Mouse (Mus musculus): ENCODE measurements around the gene Zfp963. TPM values are rescaled to one million over a fixed set of nuclear protein-coding genes. Genes with fewer than 3 reads are reported as not detected.
A peak's percentile ranks its signal among the peaks of the same experiment; 100 is the strongest.

Zfp963 gene
- polyA plus RNA-seq, 1 experiment from 2014 or later, result 8.4 TPM

- H3K9me3 ChIP-seq (ENCODE audit: control insufficient read depth, low read length), result peaks cover 10% of the 10 kb centered on the region
- no peaks in the 10 kb centered on the region for H3K4me1 ChIP-seq (replicated peaks; ENCODE audit: control insufficient read depth, insufficient read depth, low read length)
- no peak for ATAC-seq (ENCODE audit: low read depth)
- WGBS, result 90% methylated on average over 4 of the region's 4 CpGs
- H3K27me3 ChIP-seq (ENCODE audit: control insufficient read depth, insufficient read depth, low read depth, low read length), result no peaks in the 10 kb centered on the region
- no peak overlapping the region for H3K9ac ChIP-seq (ENCODE audit: low read length)
- no peak overlapping the region for H3K4me3 ChIP-seq (ENCODE audit: low read length)
- H3K27ac ChIP-seq (ENCODE audit: low read length), result no peak overlapping the region
- H3K36me3 ChIP-seq (ENCODE audit: control insufficient read depth, insufficient read depth, low read length), result peaks cover 43% of the 10 kb centered on the region
- no peak overlapping the region for H3K4me2 ChIP-seq (ENCODE audit: low read depth, low read length)
Observed at GRCm38 (mm10) chr8:69761814-69762445, 12.2 kb upstream of the Zfp963 start.

DNA sequence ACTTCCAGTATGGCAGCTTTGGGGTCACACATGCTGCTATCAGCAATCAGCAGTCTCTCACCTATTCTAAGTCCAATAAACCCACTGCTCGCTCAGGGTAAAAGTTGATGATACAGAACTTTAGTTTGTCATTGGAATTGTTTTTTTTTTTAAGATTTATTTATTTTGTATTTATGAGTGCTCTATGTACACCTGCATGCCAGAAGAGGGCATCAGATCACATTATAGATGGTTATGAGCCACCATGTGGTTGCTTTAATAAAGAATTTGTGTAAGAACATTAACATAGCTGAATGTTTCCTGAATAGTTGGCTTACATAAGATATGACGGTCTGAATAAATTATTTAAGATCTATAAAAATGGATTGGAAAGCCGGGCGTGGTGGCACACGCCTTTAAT is 8.5 kb upstream of the Zfp963 start:
- no peak overlapping the region for H3K27ac ChIP-seq (ENCODE audit: low read length)
- no peak overlapping the region for H3K9ac ChIP-seq (ENCODE audit: low read length)
- no peak overlapping the region for H3K4me2 ChIP-seq (ENCODE audit: low read depth, low read length)
- H3K4me3 ChIP-seq (ENCODE audit: low read length), result no peak overlapping the region
- 95% methylated on average over 5 of the region's 5 CpGs for WGBS
- H3K9me3 ChIP-seq (ENCODE audit: control insufficient read depth, low read length), result no peaks in the 10 kb centered on the region
- H3K27me3 ChIP-seq (ENCODE audit: control insufficient read depth, insufficient read depth, low read depth, low read length), result no peaks in the 10 kb centered on the region
- no peak for ATAC-seq (ENCODE audit: low read depth)
- H3K4me1 ChIP-seq (replicated peaks; ENCODE audit: control insufficient read depth, insufficient read depth, low read length), result no peaks in the 10 kb centered on the region
- H3K36me3 ChIP-seq (ENCODE audit: control insufficient read depth, insufficient read depth, low read length), result peaks cover 14% of the 10 kb centered on the region

DNA sequence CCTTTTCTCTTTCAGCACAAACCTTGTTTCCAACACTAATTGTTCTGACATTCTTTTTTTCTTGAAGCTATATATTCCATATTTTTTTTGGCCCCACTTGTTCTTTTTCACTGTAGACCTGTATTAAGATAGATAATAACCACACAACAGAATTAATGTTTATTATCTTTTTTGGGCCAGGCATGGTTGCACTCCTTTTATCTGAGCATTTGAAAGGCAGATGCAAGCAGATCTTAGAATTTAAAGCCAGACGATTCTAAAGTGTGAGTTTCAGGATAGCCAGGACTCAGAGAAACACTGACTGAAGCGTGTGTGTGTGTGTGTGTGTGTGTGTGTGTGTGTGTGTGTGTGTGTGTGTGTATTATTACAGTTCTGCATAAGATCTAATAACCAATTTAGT is 2.7 kb upstream of the Zfp963 start:
- WGBS, result 80% methylated on average over 2 of the region's 2 CpGs
- H3K27ac ChIP-seq (ENCODE audit: low read length), result no peak overlapping the region
- no peaks in the 10 kb centered on the region for H3K9me3 ChIP-seq (ENCODE audit: control insufficient read depth, low read length)
- H3K4me2 ChIP-seq (ENCODE audit: low read depth, low read length), result no peak overlapping the region
- H3K4me3 ChIP-seq (ENCODE audit: low read length), result no peak overlapping the region
- H3K9ac ChIP-seq (ENCODE audit: low read length), result no peak overlapping the region
- H3K36me3 ChIP-seq (ENCODE audit: control insufficient read depth, insufficient read depth, low read length), result peaks cover 5% of the 10 kb centered on the region; the same call in 1 of the 2 replicates
- H3K4me1 ChIP-seq (replicated peaks; ENCODE audit: control insufficient read depth, insufficient read depth, low read length), result peaks cover 9% of the 10 kb centered on the region
- no peaks in the 10 kb centered on the region for H3K27me3 ChIP-seq (ENCODE audit: control insufficient read depth, insufficient read depth, low read depth, low read length)
- ATAC-seq (ENCODE audit: low read depth), result no peak

GRCm38 (mm10) chr8:69741231-69741630 is 8.5 kb downstream of the Zfp963 start:
- no peaks in the 10 kb centered on the region for H3K4me1 ChIP-seq (replicated peaks; ENCODE audit: control insufficient read depth, insufficient read depth, low read length)
- no peaks in the 10 kb centered on the region for H3K9me3 ChIP-seq (ENCODE audit: control insufficient read depth, low read length)
- ATAC-seq (ENCODE audit: low read depth), result no peak
- no peak overlapping the region for H3K9ac ChIP-seq (ENCODE audit: low read length)
- no peak overlapping the region for H3K27ac ChIP-seq (ENCODE audit: low read length)
- no peak overlapping the region for H3K4me2 ChIP-seq (ENCODE audit: low read depth, low read length)
- no peak overlapping the region for H3K4me3 ChIP-seq (ENCODE audit: low read length)
- H3K36me3 ChIP-seq (ENCODE audit: control insufficient read depth, insufficient read depth, low read length), result peaks cover 14% of the 10 kb centered on the region
- WGBS, result 65% methylated on average over 2 of the region's 2 CpGs
- no peaks in the 10 kb centered on the region for H3K27me3 ChIP-seq (ENCODE audit: control insufficient read depth, insufficient read depth, low read depth, low read length)

GRCm38 (mm10) chr8:69740763-69741162 is 9.0 kb downstream of the Zfp963 start:
- Histone ChIP-seq H3K36me3 (ENCODE audit: control insufficient read depth, insufficient read depth, low read length) (peaks cover 14% of the 10 kb centered on the region), H3K4me1 (replicated peaks; ENCODE audit: control insufficient read depth, insufficient read depth, low read length) (no peaks in the 10 kb centered on the region), H3K27me3 (ENCODE audit: control insufficient read depth, insufficient read depth, low read depth, low read length) (no peaks in the 10 kb centered on the region)

GRCm38 (mm10) chr8:69735495-69735894 is 14.3 kb downstream of the Zfp963 start:
- H3K4me3 ChIP-seq (ENCODE audit: low read length), result no peak overlapping the region
- H3K36me3 ChIP-seq (ENCODE audit: control insufficient read depth, insufficient read depth, low read length), result no peaks in the 10 kb centered on the region
- no peak for ATAC-seq (ENCODE audit: low read depth)
- 67% methylated on average over 1 of the region's 1 CpGs for WGBS
- no peaks in the 10 kb centered on the region for H3K27me3 ChIP-seq (ENCODE audit: control insufficient read depth, insufficient read depth, low read depth, low read length)
- no peaks in the 10 kb centered on the region for H3K4me1 ChIP-seq (replicated peaks; ENCODE audit: control insufficient read depth, insufficient read depth, low read length)
- no peak overlapping the region for H3K27ac ChIP-seq (ENCODE audit: low read length)
- H3K4me2 ChIP-seq (ENCODE audit: low read depth, low read length), result no peak overlapping the region
- H3K9ac ChIP-seq (ENCODE audit: low read length), result no peak overlapping the region
- no peaks in the 10 kb centered on the region for H3K9me3 ChIP-seq (ENCODE audit: control insufficient read depth, low read length)

More at GRCm38 (mm10) chr8:69740763-69741162, 9.0 kb downstream of the Zfp963 start:
- no peak overlapping the region for H3K27ac ChIP-seq (ENCODE audit: low read length)
- H3K4me3 ChIP-seq (ENCODE audit: low read length), result no peak overlapping the region
- ATAC-seq (ENCODE audit: low read depth), result no peak
- WGBS, result 82% methylated on average over 6 of the region's 6 CpGs
- no peaks in the 10 kb centered on the region for H3K9me3 ChIP-seq (ENCODE audit: control insufficient read depth, low read length)
- H3K4me2 ChIP-seq (ENCODE audit: low read depth, low read length), result no peak overlapping the region
- H3K9ac ChIP-seq (ENCODE audit: low read length), result no peak overlapping the region

GRCm38 (mm10) chr8:69717232-69717580 is 32.6 kb downstream of the Zfp963 start:
- 0 out of 2 replicates have a peak overlapping the region, but pooled peaks have one; percentile 0 for H3K27ac ChIP-seq (ENCODE audit: low read length)
- H3K4me1 ChIP-seq (replicated peaks; ENCODE audit: control insufficient read depth, insufficient read depth, low read length), result peaks cover 7% of the 10 kb centered on the region
- peak overlapping the region; percentile 17; the same call in 1 of the 2 replicates for H3K9ac ChIP-seq (ENCODE audit: low read length)
- H3K4me3 ChIP-seq (ENCODE audit: low read length), result peak overlapping the region; percentile 36
- peak overlapping the region; percentile 50 for H3K4me2 ChIP-seq (ENCODE audit: low read depth, low read length)
- H3K27me3 ChIP-seq (ENCODE audit: control insufficient read depth, insufficient read depth, low read depth, low read length), result no peaks in the 10 kb centered on the region
- H3K9me3 ChIP-seq (ENCODE audit: control insufficient read depth, low read length), result no peaks in the 10 kb centered on the region
- no peak; the same call in 1 of the 2 replicates for ATAC-seq (ENCODE audit: low read depth)
- H3K36me3 ChIP-seq (ENCODE audit: control insufficient read depth, insufficient read depth, low read length), result no peaks in the 10 kb centered on the region
- 38% methylated on average over 5 of the region's 5 CpGs for WGBS

DNA sequence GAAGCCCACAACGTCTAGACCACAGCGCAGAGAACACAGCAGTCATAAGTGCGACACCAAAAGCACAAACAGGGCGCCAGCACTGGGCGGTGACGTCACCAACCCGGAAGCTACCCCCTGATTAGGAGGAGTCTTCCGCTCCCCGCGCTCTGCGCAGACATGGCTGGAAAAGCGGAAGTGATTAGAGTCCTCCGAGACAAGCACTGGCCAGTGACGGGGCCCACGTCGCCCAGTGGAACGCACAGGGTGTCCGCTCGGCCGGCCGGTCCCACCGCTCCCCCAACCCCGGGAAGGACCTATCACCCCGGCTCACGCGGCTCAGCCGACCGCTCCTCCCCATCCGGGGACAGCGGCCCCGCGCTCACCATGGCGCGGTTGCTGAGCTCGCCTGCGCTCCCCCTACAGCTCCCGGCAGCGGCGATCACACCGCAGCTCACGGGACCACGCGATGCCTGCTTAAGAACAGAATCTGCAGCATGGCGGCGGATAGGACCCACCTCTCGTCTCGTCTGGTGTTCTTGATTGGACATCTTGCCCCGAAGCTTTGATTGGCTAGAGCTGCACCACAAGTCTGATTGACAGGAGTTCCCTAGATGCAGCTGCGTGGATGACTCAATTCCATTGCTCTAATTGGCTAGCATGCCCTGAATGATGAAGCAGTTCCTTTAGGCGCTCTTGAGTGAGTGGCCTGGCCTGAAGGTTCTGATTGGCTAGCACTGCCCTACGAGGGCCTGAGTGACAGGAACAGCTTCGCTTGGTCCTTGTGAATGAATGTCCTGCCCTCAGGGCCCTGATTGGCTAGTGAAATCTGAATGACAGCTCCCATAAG is 33.2 kb downstream of the Zfp963 start:
- under 1% methylated on average over 44 of the region's 52 CpGs for WGBS
- Histone ChIP-seq H3K9me3 (ENCODE audit: control insufficient read depth, low read length) (no peaks in the 10 kb centered on the region), H3K4me1 (replicated peaks; ENCODE audit: control insufficient read depth, insufficient read depth, low read length) (peaks cover 7% of the 10 kb centered on the region), H3K4me3 (ENCODE audit: low read length) (peak overlapping the region; percentile 86), H3K4me2 (ENCODE audit: low read depth, low read length) (peak overlapping the region; percentile 51), H3K9ac (ENCODE audit: low read length) (peak overlapping the region; percentile 99), H3K27me3 (ENCODE audit: control insufficient read depth, insufficient read depth, low read depth, low read length) (no peaks in the 10 kb centered on the region), H3K27ac (ENCODE audit: low read length) (peak overlapping the region; percentile 100), H3K36me3 (ENCODE audit: control insufficient read depth, insufficient read depth, low read length) (no peaks in the 10 kb centered on the region)
- ATAC-seq (ENCODE audit: low read depth), result peak; percentile 99

GRCm38 (mm10) chr8:69715366-69715765 is 34.4 kb downstream of the Zfp963 start:
- H3K27me3 ChIP-seq (ENCODE audit: control insufficient read depth, insufficient read depth, low read depth, low read length), result no peaks in the 10 kb centered on the region
- ATAC-seq (ENCODE audit: low read depth), result no peak
- H3K36me3 ChIP-seq (ENCODE audit: control insufficient read depth, insufficient read depth, low read length), result peaks cover 2% of the 10 kb centered on the region; the same call in 1 of the 2 replicates
- H3K4me1 ChIP-seq (replicated peaks; ENCODE audit: control insufficient read depth, insufficient read depth, low read length), result peaks cover 7% of the 10 kb centered on the region
- H3K9me3 ChIP-seq (ENCODE audit: control insufficient read depth, low read length), result no peaks in the 10 kb centered on the region
- H3K4me3 ChIP-seq (ENCODE audit: low read length), result peak overlapping the region; percentile 22; the same call in 1 of the 2 replicates
- WGBS, result 71% methylated on average over 6 of the region's 6 CpGs
- H3K9ac ChIP-seq (ENCODE audit: low read length), result peak overlapping the region; percentile 49; the same call in 1 of the 2 replicates
- H3K4me2 ChIP-seq (ENCODE audit: low read depth, low read length), result peak overlapping the region; percentile 49
- no peak overlapping the region for H3K27ac ChIP-seq (ENCODE audit: low read length)
